Mouse (Mus musculus) splenic B cell, adult 2 months (primary cell): ENCODE measurements around the gene Gm35315.
"Not testable (repeated sequence)": the region's sequence is repeated elsewhere in the genome, so short reads cannot be mapped to it uniquely, and the experiment has no call there.

ENCODE experiments used
- DNase-seq: peaks from one replicate; pipeline ENCODE4 v3.0.0-alpha.2; 2011; ENCODE audit warnings: low read depth, low spot score
- H3K27me3 ChIP-seq: 2 replicates; pipeline ENCODE4 v1.6.1; 2012; ENCODE audit warnings: mild to moderate bottlenecking, low read length, moderate library complexity, mixed read lengths; ENCODE audit not compliant: control insufficient read depth, poor library complexity, insufficient read depth, severe bottlenecking
- H3K36me3 ChIP-seq: 2 replicates; pipeline ENCODE4 v1.6.1; 2012; ENCODE audit warnings: mild to moderate bottlenecking, low read length, moderate library complexity, mixed read lengths; ENCODE audit not compliant: control insufficient read depth, poor library complexity, insufficient read depth, severe bottlenecking

Gm35315 gene

GRCm38 (mm10) chr5:110082961-110083360 is 11.3 kb downstream of the Gm35315 start:
- H3K36me3 ChIP-seq: no peaks in the 10 kb centered on the region
- no peaks in the 10 kb centered on the region for H3K27me3 ChIP-seq
- DNase-seq: no peak

- H3K36me3 ChIP-seq, H3K27me3 ChIP-seq, DNase-seq: not testable (repeated sequence)
Observed at GRCm38 (mm10) chr5:110072413-110072812, 21.8 kb downstream of the Gm35315 start, which contains the start of gene Gm17655. TSS of gene Gm17655 (minus strand) at chr5:110072513.

DNA sequence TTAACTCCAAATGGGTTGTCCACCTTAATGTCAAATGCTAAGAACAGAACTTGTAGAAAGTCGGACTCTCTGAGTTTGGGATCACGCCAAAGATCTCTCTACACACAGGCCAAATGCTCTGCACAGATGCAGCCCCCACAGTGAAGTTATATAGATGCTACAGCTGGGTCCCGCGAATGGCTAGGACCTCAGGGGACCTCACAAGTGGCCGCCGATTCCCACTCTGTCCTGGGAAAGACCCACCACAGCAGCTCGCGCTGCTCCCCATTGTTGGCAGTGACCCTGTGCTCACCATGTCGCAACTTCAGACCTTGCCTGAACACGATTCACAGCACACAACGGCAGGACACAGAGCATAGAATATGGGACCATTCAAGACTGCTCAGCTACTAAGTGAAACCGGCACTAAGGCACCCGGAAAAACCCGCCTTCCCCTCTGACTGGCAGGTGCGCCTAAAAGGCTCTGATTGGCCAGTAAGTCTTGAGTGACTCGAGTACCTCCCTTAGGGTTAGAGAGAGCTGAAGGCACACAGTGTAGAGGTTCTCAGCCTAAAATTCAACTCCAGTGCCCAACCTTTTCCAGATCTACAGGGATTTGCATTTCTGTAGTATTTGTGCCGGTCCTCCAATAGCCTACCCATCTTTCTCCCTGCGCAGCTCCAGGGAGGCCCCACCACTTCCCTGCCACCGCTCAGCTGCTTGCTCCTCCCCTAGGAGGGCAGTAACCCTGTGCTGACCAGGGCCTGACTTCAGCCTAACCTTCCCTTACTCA is 36.4 kb downstream of the Gm35315 start:
- DNase-seq: peak; percentile 85
- H3K27me3 ChIP-seq: no peaks in the 10 kb centered on the region
- H3K36me3 ChIP-seq: no peaks in the 10 kb centered on the region
